Mouse (Mus musculus): ENCODE results near the gene 4931428F04Rik. TPM values are rescaled to one million over a fixed set of nuclear protein-coding genes. Genes with fewer than 3 reads are reported as not detected.
"Not testable (repeated sequence)": the region's sequence is repeated elsewhere in the genome, so short reads cannot be mapped to it uniquely, and the experiment has no call there.

4931428F04Rik gene
- polyA plus RNA-seq, 1 experiment from 2014 or later = 15.6 TPM

DNA sequence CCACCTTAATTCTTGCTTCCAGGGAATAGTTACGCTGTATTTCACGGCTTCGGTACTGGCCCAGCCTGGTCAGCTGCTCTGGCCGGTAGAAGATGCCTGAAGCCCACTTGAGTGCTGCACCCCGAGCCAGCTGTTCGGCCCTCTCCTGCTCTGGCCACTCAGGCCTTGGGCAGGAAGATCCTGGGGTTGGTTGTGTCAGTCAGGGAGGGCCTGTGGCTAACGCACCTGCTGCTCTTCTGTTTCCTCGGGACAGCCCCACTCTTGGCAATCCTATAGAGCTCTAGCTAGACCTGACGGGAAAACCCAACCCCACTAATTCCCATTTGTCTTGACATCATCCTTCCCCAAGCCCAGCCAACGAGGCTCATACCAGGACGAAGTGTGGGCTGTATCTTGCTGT is 5.6 kb upstream of the 4931428F04Rik start:
- Histone ChIP-seq H3K9me3 (no peaks in the 10 kb centered on the region), H3K36me3 (peaks cover 18% of the 10 kb centered on the region), H3K4me2 (no peak overlapping the region), H3K27ac (no peak overlapping the region), H3K27me3 (peaks cover 20% of the 10 kb centered on the region), H3K4me1 (replicated peaks) (peaks cover 23% of the 10 kb centered on the region), H3K9ac (replicated peaks) (no peak overlapping the region), H3K4me3 (replicated peaks) (0 out of 2 replicates have a peak overlapping the region, but pooled peaks have one; percentile 4)
- ATAC-seq (ENCODE audit: insufficient number of reproducible peaks, insufficient read depth, low FRiP score, low TSS enrichment, low read depth) = no peak
- WGBS = 73% methylated on average over 11 of the region's 11 CpGs

DNA sequence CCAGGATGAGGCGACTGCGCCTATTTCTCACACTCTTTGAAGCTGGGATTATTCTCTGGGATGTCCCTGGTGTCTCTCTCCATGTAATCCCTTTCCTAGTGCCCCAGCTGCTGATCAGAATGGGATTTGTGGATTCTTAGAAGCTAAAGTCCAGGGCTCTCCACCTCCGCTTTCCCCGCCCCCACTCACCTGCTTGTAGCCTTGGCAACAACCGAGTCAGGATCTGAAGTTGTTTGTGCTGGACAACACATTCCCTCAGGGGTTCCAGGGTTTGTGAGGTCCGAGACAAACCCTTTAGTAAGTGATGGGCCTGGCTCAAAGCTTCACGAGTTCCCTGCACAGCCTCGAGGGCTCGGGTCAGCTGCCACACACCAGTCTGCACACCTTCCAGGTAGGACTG is 5.1 kb upstream of the 4931428F04Rik start:
- 74% methylated on average over 9 of the region's 9 CpGs for WGBS
- H3K9me3 ChIP-seq = no peaks in the 10 kb centered on the region
- no peak for ATAC-seq (ENCODE audit: insufficient number of reproducible peaks, insufficient read depth, low FRiP score, low TSS enrichment, low read depth)
- no peak overlapping the region for H3K4me2 ChIP-seq
- H3K4me3 ChIP-seq (replicated peaks) = 0 out of 2 replicates have a peak overlapping the region, but pooled peaks have one; percentile 4
- peaks cover 13% of the 10 kb centered on the region for H3K36me3 ChIP-seq
- no peak overlapping the region for H3K27ac ChIP-seq
- H3K9ac ChIP-seq (replicated peaks) = 0 out of 2 replicates have a peak overlapping the region, but pooled peaks have one; percentile 18
- H3K27me3 ChIP-seq = peaks cover 25% of the 10 kb centered on the region
- H3K4me1 ChIP-seq (replicated peaks) = peaks cover 28% of the 10 kb centered on the region

DNA sequence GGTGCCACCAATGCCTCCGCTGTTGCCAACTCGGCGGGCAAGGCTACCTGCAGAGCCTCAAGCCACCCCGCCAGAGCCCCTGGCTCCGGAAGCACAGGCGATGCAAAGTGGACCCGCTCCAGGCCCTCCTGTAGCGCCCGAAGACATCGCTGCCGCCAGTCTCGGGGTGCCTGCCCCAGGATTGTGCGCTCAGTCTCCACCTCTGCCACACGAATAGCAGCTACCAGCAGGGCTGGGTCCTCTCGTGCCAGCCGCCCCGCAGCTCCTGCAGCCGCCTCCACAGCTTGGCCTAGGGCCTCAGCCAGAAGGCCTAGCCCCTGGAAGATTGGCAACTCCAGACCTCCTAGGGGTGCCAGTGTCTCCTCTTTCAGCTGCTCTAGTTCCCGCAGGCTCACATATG is 3.7 kb upstream of the 4931428F04Rik start:
- H3K36me3 ChIP-seq = peaks cover under 1% of the 10 kb centered on the region; the same call in 1 of the 2 replicates
- ATAC-seq (ENCODE audit: insufficient number of reproducible peaks, insufficient read depth, low FRiP score, low TSS enrichment, low read depth) = no peak
- H3K4me3 ChIP-seq (replicated peaks) = no peak overlapping the region
- peaks cover 27% of the 10 kb centered on the region for H3K27me3 ChIP-seq
- H3K27ac ChIP-seq = no peak overlapping the region
- no peak overlapping the region for H3K9ac ChIP-seq (replicated peaks)
- H3K4me2 ChIP-seq = no peak overlapping the region
- no peaks in the 10 kb centered on the region for H3K9me3 ChIP-seq
- H3K4me1 ChIP-seq (replicated peaks) = peaks cover 29% of the 10 kb centered on the region
- whole genome bisulfite sequencing = 67% methylated on average over 19 of the region's 19 CpGs

- no peaks in the 10 kb centered on the region for H3K36me3 ChIP-seq
- peaks cover 27% of the 10 kb centered on the region for H3K27me3 ChIP-seq
- no peak overlapping the region for H3K4me3 ChIP-seq (replicated peaks)
- no peak for ATAC-seq (ENCODE audit: insufficient number of reproducible peaks, insufficient read depth, low FRiP score, low TSS enrichment, low read depth)
- WGBS = 79% methylated on average over 7 of the region's 7 CpGs
- no peak overlapping the region for H3K4me2 ChIP-seq
- no peak overlapping the region for H3K9ac ChIP-seq (replicated peaks)
- no peak overlapping the region for H3K27ac ChIP-seq
- no peaks in the 10 kb centered on the region for H3K9me3 ChIP-seq
- peaks cover 32% of the 10 kb centered on the region for H3K4me1 ChIP-seq (replicated peaks)
Measured at GRCm38 (mm10) chr8:105292471-105292870, 2.8 kb upstream of the 4931428F04Rik start.

GRCm38 (mm10) chr8:105291802-105292201 is 2.1 kb upstream of the 4931428F04Rik start:
- not testable (repeated sequence) for H3K9me3 ChIP-seq; H3K27ac ChIP-seq; ATAC-seq (ENCODE audit: insufficient number of reproducible peaks, insufficient read depth, low FRiP score, low TSS enrichment, low read depth); H3K4me2 ChIP-seq; H3K4me3 ChIP-seq (replicated peaks); H3K9ac ChIP-seq (replicated peaks); H3K36me3 ChIP-seq
- WGBS = 62% methylated on average over 3 of the region's 3 CpGs
- Histone ChIP-seq H3K27me3 (peaks cover 27% of the 10 kb centered on the region), H3K4me1 (replicated peaks) (peaks cover 29% of the 10 kb centered on the region)

DNA sequence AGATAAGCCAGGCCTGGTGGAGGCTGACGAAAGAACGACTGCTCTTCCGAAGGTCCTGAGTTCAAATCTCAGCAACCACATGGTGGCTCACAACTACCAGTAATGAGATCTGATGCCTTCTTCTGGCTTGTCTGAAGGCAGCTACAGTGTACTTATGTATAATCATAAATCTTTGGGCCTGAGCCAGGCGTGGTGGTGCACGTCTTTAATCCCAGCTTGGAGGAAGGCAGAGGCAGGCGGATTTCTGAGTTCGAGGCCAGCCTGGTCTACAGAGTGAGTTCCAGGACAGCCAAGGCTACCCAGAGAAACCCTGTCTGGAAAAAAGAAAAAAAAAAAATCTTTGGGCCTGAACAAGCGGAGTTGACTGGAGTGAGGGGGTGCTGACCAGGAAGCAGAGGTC is 1.7 kb upstream of the 4931428F04Rik start:
- H3K27ac ChIP-seq; H3K4me3 ChIP-seq (replicated peaks); H3K4me2 ChIP-seq; H3K9me3 ChIP-seq; H3K9ac ChIP-seq (replicated peaks); H3K36me3 ChIP-seq; ATAC-seq (ENCODE audit: insufficient number of reproducible peaks, insufficient read depth, low FRiP score, low TSS enrichment, low read depth): not testable (repeated sequence)
- H3K4me1 ChIP-seq (replicated peaks) = peaks cover 26% of the 10 kb centered on the region
- H3K27me3 ChIP-seq = peaks cover 27% of the 10 kb centered on the region
- WGBS = 91% methylated on average over 8 of the region's 8 CpGs

DNA sequence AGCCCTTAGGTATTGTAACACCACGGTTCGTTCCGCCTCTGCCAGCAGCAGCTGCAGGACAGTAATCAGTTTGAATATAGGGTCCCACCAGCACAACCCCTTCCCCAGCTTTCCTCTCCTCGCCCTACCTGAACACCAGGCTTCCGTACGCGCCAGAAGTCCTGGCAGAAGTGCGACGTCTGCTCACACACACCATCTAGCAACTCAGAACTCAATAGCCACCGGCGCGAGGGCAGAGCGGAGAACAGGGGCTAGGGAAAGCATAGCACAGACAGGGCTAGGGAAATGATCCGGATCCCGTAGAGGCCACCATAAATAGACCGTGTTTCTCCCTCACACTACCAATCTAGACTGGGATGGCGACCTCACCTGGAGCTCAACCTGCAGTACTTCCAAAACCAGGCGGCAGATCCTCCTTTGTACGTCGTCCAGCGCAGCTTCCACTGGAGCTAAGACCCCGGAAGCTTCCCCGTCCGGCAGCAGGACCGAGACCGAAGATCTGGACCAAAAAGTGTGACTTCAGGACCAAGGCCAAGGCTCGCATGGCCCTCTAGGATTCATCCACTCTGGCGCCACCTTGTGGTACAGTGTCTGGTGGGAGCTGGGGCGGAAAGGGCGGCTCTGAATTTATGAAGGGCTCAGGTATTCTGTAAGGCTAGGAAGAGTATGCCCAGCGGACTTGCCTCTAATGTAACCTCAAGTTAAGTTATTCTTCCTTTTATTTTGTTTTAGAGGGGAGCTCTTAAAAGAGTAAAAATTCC is 1.1 kb upstream of the 4931428F04Rik start:
- Histone ChIP-seq H3K4me1 (replicated peaks) (peaks cover 26% of the 10 kb centered on the region), H3K9ac (replicated peaks) (no peak overlapping the region), H3K27me3 (peaks cover 24% of the 10 kb centered on the region), H3K9me3 (no peaks in the 10 kb centered on the region), H3K4me2 (peak overlapping the region; percentile 83), H3K4me3 (replicated peaks) (peak overlapping the region; percentile 50), H3K27ac (no peak overlapping the region), H3K36me3 (peaks cover 7% of the 10 kb centered on the region; the same call in 1 of the 2 replicates)
- WGBS = 8% methylated on average over 31 of the region's 31 CpGs
- no peak for ATAC-seq (ENCODE audit: insufficient number of reproducible peaks, insufficient read depth, low FRiP score, low TSS enrichment, low read depth)

GRCm38 (mm10) chr8:105288958-105289732 is 519 bp downstream of the 4931428F04Rik start:
- ATAC-seq (ENCODE audit: insufficient number of reproducible peaks, insufficient read depth, low FRiP score, low TSS enrichment, low read depth) = peak; percentile 86
- Histone ChIP-seq H3K27me3 (peaks cover 27% of the 10 kb centered on the region), H3K27ac (peak overlapping the region; percentile 58)

GRCm38 (mm10) chr8:105288231-105288630 is 1.4 kb downstream of the 4931428F04Rik start:
- Histone ChIP-seq H3K4me3 (replicated peaks) (0 out of 2 replicates have a peak overlapping the region, but pooled peaks have one; percentile 50), H3K9ac (replicated peaks) (no peak overlapping the region), H3K36me3 (peaks cover 19% of the 10 kb centered on the region), H3K4me2 (peak overlapping the region; percentile 83), H3K4me1 (replicated peaks) (peaks cover 26% of the 10 kb centered on the region), H3K27me3 (peaks cover 23% of the 10 kb centered on the region), H3K9me3 (no peaks in the 10 kb centered on the region), H3K27ac (no peak overlapping the region)
- WGBS = 85% methylated on average over 5 of the region's 5 CpGs
- ATAC-seq (ENCODE audit: insufficient number of reproducible peaks, insufficient read depth, low FRiP score, low TSS enrichment, low read depth) = no peak

More at GRCm38 (mm10) chr8:105288958-105289732, 519 bp downstream of the 4931428F04Rik start:
- 1% methylated on average over 53 of the region's 53 CpGs for WGBS
- Histone ChIP-seq H3K9ac (replicated peaks) (peak overlapping the region; percentile 56), H3K4me3 (replicated peaks) (peak overlapping the region; percentile 50), H3K9me3 (no peaks in the 10 kb centered on the region), H3K4me1 (replicated peaks) (peaks cover 26% of the 10 kb centered on the region), H3K4me2 (peak overlapping the region; percentile 83), H3K36me3 (peaks cover 17% of the 10 kb centered on the region)

DNA sequence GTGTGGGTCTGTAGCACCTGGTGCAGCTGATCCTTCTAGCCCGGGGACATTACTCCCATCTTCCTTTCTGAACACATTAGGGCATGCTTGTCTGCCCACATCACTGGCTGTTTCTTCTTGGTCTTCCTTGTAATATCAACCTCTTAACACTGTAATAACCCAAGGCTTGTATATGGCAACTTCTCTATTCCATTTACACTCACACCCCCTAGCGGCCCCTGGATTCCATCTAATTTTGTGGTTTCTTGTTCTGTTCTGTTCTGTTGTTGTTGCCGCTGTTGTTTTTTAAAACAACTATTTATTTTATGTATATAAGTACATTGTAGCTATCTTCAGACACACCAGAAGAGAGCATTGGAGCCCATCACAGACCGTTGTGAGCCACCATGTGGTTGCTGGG is 2.8 kb downstream of the 4931428F04Rik start:
- no peak overlapping the region for H3K27ac ChIP-seq
- H3K4me3 ChIP-seq (replicated peaks) = no peak overlapping the region
- 86% methylated on average over 4 of the region's 4 CpGs for WGBS
- H3K9me3 ChIP-seq = no peaks in the 10 kb centered on the region
- H3K4me2 ChIP-seq = no peak overlapping the region
- H3K36me3 ChIP-seq = peaks cover 32% of the 10 kb centered on the region
- no peak for ATAC-seq (ENCODE audit: insufficient number of reproducible peaks, insufficient read depth, low FRiP score, low TSS enrichment, low read depth)
- H3K27me3 ChIP-seq = peaks cover 25% of the 10 kb centered on the region
- no peak overlapping the region for H3K9ac ChIP-seq (replicated peaks)
- peaks cover 26% of the 10 kb centered on the region for H3K4me1 ChIP-seq (replicated peaks)

- no peak for ATAC-seq (ENCODE audit: insufficient number of reproducible peaks, insufficient read depth, low FRiP score, low TSS enrichment, low read depth)
- WGBS = 46% methylated on average over 12 of the region's 12 CpGs
- peaks cover 30% of the 10 kb centered on the region for H3K27me3 ChIP-seq
- no peak overlapping the region for H3K4me2 ChIP-seq
- peaks cover 23% of the 10 kb centered on the region for H3K4me1 ChIP-seq (replicated peaks)
- H3K9ac ChIP-seq (replicated peaks) = no peak overlapping the region
- peaks cover 39% of the 10 kb centered on the region for H3K36me3 ChIP-seq
- no peak overlapping the region for H3K4me3 ChIP-seq (replicated peaks)
- no peaks in the 10 kb centered on the region for H3K9me3 ChIP-seq
- H3K27ac ChIP-seq = no peak overlapping the region
Measured at GRCm38 (mm10) chr8:105285514-105285913, 4.2 kb downstream of the 4931428F04Rik start.
